Mouse (Mus musculus) gastrocnemius, postnatal 4 days (tissue): ENCODE data around the gene Gm9573. TPM values are rescaled to one million over a fixed set of nuclear protein-coding genes. Genes with fewer than 3 reads are reported as not detected.

Experiments
- DNase-seq, 2 experiments: peaks; one replicate each; pipeline ENCODE4 v3.0.0; 2021 to 2022; ENCODE audit warnings: low spot score in 2 of 2, mixed read lengths in 2 of 2
- long read RNA-seq, 2 experiments: library from polyadenylated mRNA; stranded (forward); transcript quantifications; one replicate each; pipeline ENCODE4 v2.0.0; 2021
- total RNA-seq, 2 experiments: library from RNA; stranded (reverse); gene quantifications; 2 replicates each; pipeline ENCODE4 v1.2.3; 2021

Gene Gm9573
- not detected for total RNA-seq
- long read RNA-seq, experiment 1 = 0 reads
- long read RNA-seq, experiment 2 = 0 reads

- no peak for DNase-seq
Measured at GRCm38 (mm10) chr17:35626537-35626936, at the start of gene Gm9573. Gene Gm9573, minus strand, starts transcription at chr17:35626637.

GRCm38 (mm10) chr17:35673416-35674035 lies 47.1 kb upstream of the Gm9573 start, which contains the start of gene Gtf2h4:
Gene Gtf2h4, minus strand, starts transcription at chr17:35673739.
- DNase-seq = peak; percentile 62 to 85

- no peak for DNase-seq
Measured at GRCm38 (mm10) chr17:35672527-35672926, 46.1 kb upstream of the Gm9573 start.

- no peak for DNase-seq
Measured at GRCm38 (mm10) chr17:35671846-35672245, 45.4 kb upstream of the Gm9573 start.

- DNase-seq = no peak
Measured at GRCm38 (mm10) chr17:35669731-35670130, 43.3 kb upstream of the Gm9573 start.

- peak; percentile 94 to 95 for DNase-seq
Measured at GRCm38 (mm10) chr17:35667334-35668065, 41.1 kb upstream of the Gm9573 start, which contains the start of gene Vars2. Gene Vars2, minus strand, starts transcription at chr17:35667592.

GRCm38 (mm10) chr17:35666851-35667256 lies 40.4 kb upstream of the Gm9573 start:
- DNase-seq = no peak

- DNase-seq = no peak
Measured at GRCm38 (mm10) chr17:35665957-35666515, 39.6 kb upstream of the Gm9573 start.

- DNase-seq = no peak
Measured at GRCm38 (mm10) chr17:35653086-35653485, 26.6 kb upstream of the Gm9573 start.

GRCm38 (mm10) chr17:35649429-35649828 lies 23.0 kb upstream of the Gm9573 start:
- DNase-seq = no peak

- DNase-seq = no peak
Measured at GRCm38 (mm10) chr17:35643609-35644236, 17.3 kb upstream of the Gm9573 start, which contains the start of gene Mucl3. Gene Mucl3, minus strand, starts transcription at chr17:35643695.

GRCm38 (mm10) chr17:35639352-35639751 lies 12.9 kb upstream of the Gm9573 start:
- no peak for DNase-seq

- DNase-seq = peak in 1 of 2 experiments; percentile 54
Measured at GRCm38 (mm10) chr17:35638475-35639190, 12.2 kb upstream of the Gm9573 start.

GRCm38 (mm10) chr17:35636363-35636762 lies 9.9 kb upstream of the Gm9573 start:
- no peak for DNase-seq

- DNase-seq = peak in 1 of 2 experiments; percentile 68
Measured at GRCm38 (mm10) chr17:35635699-35636111, 9.3 kb upstream of the Gm9573 start.

- DNase-seq = no peak
Measured at GRCm38 (mm10) chr17:35635202-35635601, 8.8 kb upstream of the Gm9573 start.

- DNase-seq = no peak
Measured at GRCm38 (mm10) chr17:35633992-35634391, 7.6 kb upstream of the Gm9573 start.

GRCm38 (mm10) chr17:35617127-35617526 lies 9.3 kb downstream of the Gm9573 start:
- DNase-seq = no peak

GRCm38 (mm10) chr17:35601736-35602354 lies 24.6 kb downstream of the Gm9573 start:
- DNase-seq = no peak

GRCm38 (mm10) chr17:35601249-35601648 lies 25.2 kb downstream of the Gm9573 start, which contains the start of gene Sfta2:
Gene Sfta2, plus strand, starts transcription at chr17:35601549.
- no peak for DNase-seq
